Mouse (Mus musculus) gastrocnemius, postnatal 14 days (tissue): ENCODE measurements around the gene Hist1h2ae. TPM values are rescaled to one million over a fixed set of nuclear protein-coding genes. Genes with fewer than 3 reads are reported as not detected.
"Not testable (repeated sequence)": the region's sequence is repeated elsewhere in the genome, so short reads cannot be mapped to it uniquely, and the experiment has no call there.

ENCODE experiments used
- DNase-seq: peaks from one replicate; pipeline ENCODE4 v3.0.0; 2021; ENCODE audit warnings: mixed read lengths
- intact Hi-C: fragments of 180-260 bp; cut with DNase I; formaldehyde crosslinking; loops from one replicate; pipeline ENCODE4 v1.15.1; 2025; ENCODE audit warnings: low total_unique reads
- long read RNA-seq, 2 experiments: library from polyadenylated mRNA; stranded (forward); transcript quantifications; one replicate each; pipeline ENCODE4 v2.0.0; 2021
- total RNA-seq, 2 experiments: library from RNA; stranded (reverse); gene quantifications; 2 replicates each; pipeline ENCODE4 v1.2.3; 2021

Gene Hist1h2ae
- total RNA-seq: 10 to 100 TPM; 15.2 to 16.6 TPM
- long read RNA-seq, experiment 1: 0 reads
- long read RNA-seq, experiment 2: 0 reads

- DNase-seq: peak; percentile 15
- intact Hi-C loops: no loop called here
These were observed at the start of gene Hist1h2ae, which contains the start of gene Hist1h2bg for GRCm38 (mm10) chr13:23571022-23571503. TSS of gene Hist1h2ae (minus strand) at chr13:23571220. TSS of gene Hist1h2bg (plus strand) at chr13:23571396.

- intact Hi-C loops: loop anchor here (10.0 kb wide), 1 partner anchor 75 kb away; the partner anchor contains the start of genes Hist1h1t and Hist1h4c
- DNase-seq: no peak
These were observed 49.2 kb upstream of the Hist1h2ae start for GRCm38 (mm10) chr13:23620056-23620732.

- intact Hi-C loops: no loop called here
- no peak for DNase-seq
These were observed 40.6 kb upstream of the Hist1h2ae start for GRCm38 (mm10) chr13:23611638-23612037.

GRCm38 (mm10) chr13:23610393-23610792 is 39.4 kb upstream of the Hist1h2ae start:
- DNase-seq: no peak
- intact Hi-C loops: no loop called here

GRCm38 (mm10) chr13:23609844-23610243 is 38.8 kb upstream of the Hist1h2ae start:
- DNase-seq: no peak
- intact Hi-C loops: no loop called here

- DNase-seq: no peak
- intact Hi-C loops: no loop called here
These were observed 38.2 kb upstream of the Hist1h2ae start for GRCm38 (mm10) chr13:23609209-23609608.

- DNase-seq: no peak
- intact Hi-C loops: no loop called here
These were observed 34.0 kb upstream of the Hist1h2ae start for GRCm38 (mm10) chr13:23605052-23605451.

GRCm38 (mm10) chr13:23604452-23604851 is 33.4 kb upstream of the Hist1h2ae start:
- intact Hi-C loops: no loop called here
- DNase-seq: no peak

- intact Hi-C loops: no loop called here
- DNase-seq: no peak
These were observed 32.2 kb upstream of the Hist1h2ae start for GRCm38 (mm10) chr13:23603182-23603699.

GRCm38 (mm10) chr13:23597957-23598356 is 26.9 kb upstream of the Hist1h2ae start:
- DNase-seq: peak; percentile 68
- intact Hi-C loops: loop anchor here (10.0 kb wide), 1 partner anchor 173 kb away; the partner anchor contains the start of gene Abt1

- no peak for DNase-seq
- intact Hi-C loops: loop anchor here (10.0 kb wide), 1 partner anchor 171 kb away; the partner anchor contains the start of gene Abt1
These were observed 24.8 kb upstream of the Hist1h2ae start for GRCm38 (mm10) chr13:23595622-23596372.

- DNase-seq: no peak
- intact Hi-C loops: loop anchor here (10.0 kb wide), 1 partner anchor 170 kb away; the partner anchor contains the start of gene Abt1
These were observed 24.2 kb upstream of the Hist1h2ae start for GRCm38 (mm10) chr13:23595185-23595584.

GRCm38 (mm10) chr13:23593051-23593770 is 22.2 kb upstream of the Hist1h2ae start:
- intact Hi-C loops: loop anchor here (10.0 kb wide), 1 partner anchor 168 kb away; the partner anchor contains the start of gene Abt1
- DNase-seq: no peak

- no peak for DNase-seq
- intact Hi-C loops: loop anchor here (10.0 kb wide), 1 partner anchor 168 kb away; the partner anchor contains the start of gene Abt1
These were observed 21.6 kb upstream of the Hist1h2ae start for GRCm38 (mm10) chr13:23592614-23593013.

GRCm38 (mm10) chr13:23591886-23592285 is 20.9 kb upstream of the Hist1h2ae start:
- intact Hi-C loops: loop anchor here (10.0 kb wide), 1 partner anchor 167 kb away; the partner anchor contains the start of gene Abt1
- DNase-seq: not testable (repeated sequence)

GRCm38 (mm10) chr13:23591206-23591605 is 20.2 kb upstream of the Hist1h2ae start:
- no peak for DNase-seq
- intact Hi-C loops: loop anchor here (10.0 kb wide), 1 partner anchor 166 kb away; the partner anchor contains the start of gene Abt1

- intact Hi-C loops: no loop called here
- no peak for DNase-seq
These were observed 15.9 kb upstream of the Hist1h2ae start for GRCm38 (mm10) chr13:23586940-23587225.

GRCm38 (mm10) chr13:23586099-23586939 is 15.3 kb upstream of the Hist1h2ae start:
- intact Hi-C loops: no loop called here
- no peak for DNase-seq
